Mouse (Mus musculus): ENCODE data around the gene Il21r. TPM values are rescaled to one million over a fixed set of nuclear protein-coding genes. Genes with fewer than 3 reads are reported as not detected.
A peak's percentile ranks its signal among the peaks of the same experiment; 100 is the strongest.

Gene Il21r
- polyA plus RNA-seq, 1 experiment from 2014 or later, result 0.41 TPM

DNA sequence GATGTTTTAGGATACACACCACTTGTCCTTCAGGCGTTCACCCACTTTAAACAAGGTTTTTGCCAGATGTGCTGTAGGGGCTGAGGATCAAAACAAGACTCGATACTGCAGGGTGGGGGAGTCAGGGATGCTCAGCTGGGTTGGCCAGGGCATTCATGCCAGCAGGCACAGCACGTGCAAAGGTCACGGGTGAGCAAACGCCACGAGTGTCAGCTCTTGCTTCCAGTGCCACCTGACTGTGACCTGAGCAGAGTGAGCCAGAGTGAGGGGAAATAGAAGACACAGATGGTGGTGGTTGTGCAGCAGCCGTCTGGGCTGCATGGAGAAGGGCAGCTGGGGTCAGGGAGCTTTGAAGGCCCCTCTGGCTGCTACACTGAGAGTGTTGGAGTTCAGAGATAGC lies 22.6 kb downstream of the Il21r start:
- Histone ChIP-seq H3K36me3 (ENCODE audit: insufficient read depth) (no peaks in the 10 kb centered on the region), H3K4me3 (ENCODE audit: low read depth, low read length) (no peak overlapping the region), H3K4me1 (ENCODE audit: insufficient read depth) (peaks cover 7% of the 10 kb centered on the region), H3K27me3 (ENCODE audit: insufficient read depth, low read length) (no peaks in the 10 kb centered on the region), H3K27ac (ENCODE audit: low read depth) (no peak overlapping the region), H3K9ac (no peak overlapping the region), H3K9me3 (ENCODE audit: low read depth, low read length) (no peaks in the 10 kb centered on the region), H3K4me2 (no peak overlapping the region)
- no peak for TF ChIP-seq CTCF (IDR thresholded peaks at IDR 0.05; ENCODE audit: low read depth)
- 40% methylated on average over 7 of the region's 7 CpGs for WGBS
- DNase-seq (no peak), ATAC-seq (ENCODE audit: insufficient read depth) (no peak)

DNA sequence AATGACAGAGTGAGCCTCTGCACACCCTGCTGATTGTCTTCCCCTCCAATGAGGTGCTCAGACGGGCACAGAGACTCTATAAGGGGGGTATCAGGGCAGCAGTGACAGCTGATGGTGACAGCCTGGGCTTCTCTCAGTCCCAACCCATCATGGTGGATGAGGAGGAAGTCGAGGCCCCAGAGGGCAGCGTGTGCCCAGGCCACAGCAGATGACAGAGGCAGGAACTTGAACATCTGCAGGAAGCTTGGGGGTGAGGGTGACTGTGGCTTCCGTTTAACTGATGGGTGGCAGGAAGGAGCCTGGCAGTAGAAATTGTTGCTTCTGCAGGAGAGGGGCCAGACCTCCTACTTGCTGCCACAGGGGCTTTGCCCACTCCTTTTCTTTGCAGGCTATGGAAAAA lies 27.1 kb downstream of the Il21r start:
- TF ChIP-seq CTCF (IDR thresholded peaks at IDR 0.05; ENCODE audit: low read depth), result no peak
- peak; percentile 31 for DNase-seq
- Histone ChIP-seq H3K36me3 (ENCODE audit: insufficient read depth) (no peaks in the 10 kb centered on the region), H3K27ac (ENCODE audit: low read depth) (no peak overlapping the region), H3K4me3 (ENCODE audit: low read depth, low read length) (no peak overlapping the region), H3K27me3 (ENCODE audit: insufficient read depth, low read length) (no peaks in the 10 kb centered on the region), H3K9me3 (ENCODE audit: low read depth, low read length) (no peaks in the 10 kb centered on the region), H3K4me2 (no peak overlapping the region), H3K9ac (no peak overlapping the region), H3K4me1 (ENCODE audit: insufficient read depth) (peaks cover 18% of the 10 kb centered on the region)
- no peak for ATAC-seq (ENCODE audit: insufficient read depth)
- 51% methylated on average over 4 of the region's 4 CpGs for WGBS

DNA sequence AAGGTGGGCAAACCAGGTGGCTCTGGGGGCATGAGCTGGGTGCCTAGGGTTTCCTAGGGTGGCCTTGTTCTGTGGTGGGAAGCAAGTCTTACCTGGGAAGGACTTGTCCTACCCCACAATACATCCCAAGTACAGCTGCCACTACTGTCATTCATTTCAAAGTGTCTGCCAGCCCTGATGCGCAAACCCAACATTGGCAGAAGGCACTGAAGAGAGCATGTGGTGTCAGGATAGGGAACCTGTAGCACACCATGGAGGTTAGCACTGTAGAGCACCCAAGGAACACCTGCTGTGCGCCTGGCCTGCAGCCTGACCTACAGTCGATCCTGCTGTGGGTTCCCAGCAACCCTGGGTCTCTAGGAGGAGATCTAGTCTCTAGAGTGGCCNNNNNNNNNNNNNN lies 27.8 kb downstream of the Il21r start:
- H3K4me3 ChIP-seq (ENCODE audit: low read depth, low read length), result no peak overlapping the region
- WGBS, result 79% methylated on average over 3 of the region's 3 CpGs
- no peaks in the 10 kb centered on the region for H3K36me3 ChIP-seq (ENCODE audit: insufficient read depth)
- H3K4me2 ChIP-seq, result no peak overlapping the region
- DNase-seq (no peak), ATAC-seq (ENCODE audit: insufficient read depth) (no peak)
- no peaks in the 10 kb centered on the region for H3K9me3 ChIP-seq (ENCODE audit: low read depth, low read length)
- H3K4me1 ChIP-seq (ENCODE audit: insufficient read depth), result peaks cover 25% of the 10 kb centered on the region
- H3K27ac ChIP-seq (ENCODE audit: low read depth), result peak overlapping the region; percentile 92; the same call in 1 of the 2 replicates
- H3K27me3 ChIP-seq (ENCODE audit: insufficient read depth, low read length), result no peaks in the 10 kb centered on the region
- no peak overlapping the region for H3K9ac ChIP-seq
- no peak for TF ChIP-seq CTCF (IDR thresholded peaks at IDR 0.05; ENCODE audit: low read depth)

DNA sequence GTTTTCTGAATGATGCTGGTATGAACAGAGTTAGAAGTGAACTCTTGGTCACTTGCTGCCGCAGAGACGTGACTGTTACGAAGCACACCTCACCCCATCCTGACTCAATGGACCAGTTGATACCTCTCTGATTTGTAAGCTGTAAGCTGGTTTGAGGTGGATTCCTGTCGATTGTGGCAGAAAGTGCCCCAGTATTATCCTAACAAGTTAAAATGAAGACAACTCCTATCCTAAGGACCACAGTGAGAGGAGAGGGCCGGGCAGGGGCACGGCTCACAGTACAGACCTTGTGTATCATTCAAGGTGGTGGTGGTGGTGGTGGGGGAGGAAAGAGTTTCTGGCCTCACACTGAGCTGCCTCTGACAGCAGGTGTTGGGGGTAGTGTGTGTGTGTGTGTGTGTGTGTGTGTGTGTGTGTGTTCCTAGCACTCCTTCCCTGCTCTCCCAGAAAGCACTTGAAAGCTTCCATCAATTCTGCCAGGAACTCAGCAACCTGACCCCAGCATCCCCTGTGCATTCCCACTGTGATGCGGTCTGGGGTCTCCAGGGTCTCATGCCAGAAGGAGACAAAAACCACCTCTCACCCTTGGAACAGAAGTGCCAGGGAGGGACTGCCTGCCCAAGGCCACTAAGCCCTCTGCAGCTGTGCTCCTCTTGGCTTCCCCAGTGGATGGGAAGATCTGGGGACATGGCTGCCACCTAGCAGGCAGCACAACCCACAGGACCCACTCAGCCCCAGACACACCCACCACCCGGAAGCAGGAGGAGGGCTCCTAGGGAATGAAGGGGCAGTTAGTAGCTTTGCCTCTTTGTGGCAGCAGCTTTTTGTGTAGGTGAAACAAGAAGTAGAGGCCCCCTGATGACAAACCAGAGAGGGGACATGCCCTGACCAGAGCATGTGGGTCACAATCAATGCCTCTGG lies 34.3 kb downstream of the Il21r start:
- 84% methylated on average over 8 of the region's 8 CpGs for WGBS

DNA sequence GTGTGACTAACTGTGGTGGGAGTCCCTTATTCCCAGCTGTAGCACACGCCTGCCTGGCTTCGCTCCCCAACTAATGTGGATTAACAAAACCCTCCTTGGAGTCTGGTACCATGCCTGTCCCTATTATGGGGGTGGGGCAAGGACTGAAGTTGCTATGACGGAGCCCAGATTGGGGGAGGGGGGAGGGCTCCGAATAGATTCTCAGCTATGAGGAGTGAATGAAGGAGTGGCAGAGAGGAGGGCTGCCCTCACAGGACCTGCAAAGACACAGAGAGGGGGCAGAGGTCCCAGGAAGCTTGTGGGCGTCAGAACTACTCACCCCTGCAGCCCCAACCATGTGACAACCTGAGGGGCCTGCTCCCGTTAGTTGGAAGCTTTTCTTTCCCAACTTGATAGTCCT lies 35.1 kb downstream of the Il21r start:
- DNase-seq (no peak), ATAC-seq (ENCODE audit: insufficient read depth) (no peak)
- Histone ChIP-seq H3K4me2 (no peak overlapping the region), H3K9me3 (ENCODE audit: low read depth, low read length) (no peaks in the 10 kb centered on the region), H3K4me1 (ENCODE audit: insufficient read depth) (peaks cover 12% of the 10 kb centered on the region; the same call in 1 of the 2 replicates), H3K27ac (ENCODE audit: low read depth) (no peak overlapping the region), H3K27me3 (ENCODE audit: insufficient read depth, low read length) (no peaks in the 10 kb centered on the region), H3K4me3 (ENCODE audit: low read depth, low read length) (no peak overlapping the region), H3K9ac (no peak overlapping the region), H3K36me3 (ENCODE audit: insufficient read depth) (peaks cover 43% of the 10 kb centered on the region)
- TF ChIP-seq CTCF (IDR thresholded peaks at IDR 0.05; ENCODE audit: low read depth), result no peak
- WGBS, result 67% methylated on average over 6 of the region's 6 CpGs

More for the DNA sequence above, 34.3 kb downstream of the Il21r start:
- H3K9ac ChIP-seq, result no peak overlapping the region
- H3K27me3 ChIP-seq (ENCODE audit: insufficient read depth, low read length), result no peaks in the 10 kb centered on the region
- DNase-seq (no peak), ATAC-seq (ENCODE audit: insufficient read depth) (no peak)
- TF ChIP-seq CTCF (IDR thresholded peaks at IDR 0.05; ENCODE audit: low read depth), result no peak
- no peak overlapping the region for H3K4me3 ChIP-seq (ENCODE audit: low read depth, low read length)
- no peaks in the 10 kb centered on the region for H3K9me3 ChIP-seq (ENCODE audit: low read depth, low read length)
- H3K4me1 ChIP-seq (ENCODE audit: insufficient read depth), result peaks cover 15% of the 10 kb centered on the region
- H3K36me3 ChIP-seq (ENCODE audit: insufficient read depth), result peaks cover 34% of the 10 kb centered on the region
- H3K27ac ChIP-seq (ENCODE audit: low read depth), result no peak overlapping the region
- no peak overlapping the region for H3K4me2 ChIP-seq

DNA sequence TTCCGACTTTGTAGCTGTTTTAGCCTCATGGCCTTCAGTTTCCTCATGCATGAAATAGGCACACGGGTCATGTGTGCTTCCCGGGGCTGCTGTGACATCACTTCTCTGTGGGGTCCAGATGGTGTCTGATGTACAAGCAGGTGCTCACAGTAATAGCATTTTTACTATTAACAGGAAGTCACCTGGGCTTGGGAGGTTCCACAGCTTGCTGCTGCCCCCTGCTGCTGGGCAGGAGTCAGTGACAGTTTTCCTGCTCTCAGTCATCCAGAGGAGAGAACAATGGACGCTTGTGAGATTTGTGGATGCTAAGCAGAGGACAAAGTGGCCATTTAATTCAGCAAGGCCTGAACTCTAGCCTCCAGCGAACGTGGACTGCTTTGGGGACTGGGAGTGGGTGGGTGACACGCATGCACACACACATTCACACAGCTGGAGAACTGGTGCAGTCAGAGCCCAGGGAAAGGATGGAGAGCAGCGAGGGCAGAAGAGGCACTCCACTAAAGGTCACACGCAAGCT lies 35.7 kb downstream of the Il21r start:
- peak; percentile 92 for TF ChIP-seq CTCF (IDR thresholded peaks at IDR 0.05; ENCODE audit: low read depth)
- 41% methylated on average over 9 of the region's 9 CpGs for WGBS
- peak; percentile 77 for DNase-seq
- Histone ChIP-seq H3K4me1 (ENCODE audit: insufficient read depth) (peaks cover 12% of the 10 kb centered on the region; the same call in 1 of the 2 replicates), H3K4me3 (ENCODE audit: low read depth, low read length) (no peak overlapping the region), H3K36me3 (ENCODE audit: insufficient read depth) (peaks cover 48% of the 10 kb centered on the region), H3K27me3 (ENCODE audit: insufficient read depth, low read length) (no peaks in the 10 kb centered on the region), H3K9ac (no peak overlapping the region), H3K4me2 (no peak overlapping the region), H3K9me3 (ENCODE audit: low read depth, low read length) (no peaks in the 10 kb centered on the region), H3K27ac (ENCODE audit: low read depth) (peak overlapping the region; percentile 42; the same call in 1 of the 2 replicates)
- peak; percentile 48 for ATAC-seq (ENCODE audit: insufficient read depth)

DNA sequence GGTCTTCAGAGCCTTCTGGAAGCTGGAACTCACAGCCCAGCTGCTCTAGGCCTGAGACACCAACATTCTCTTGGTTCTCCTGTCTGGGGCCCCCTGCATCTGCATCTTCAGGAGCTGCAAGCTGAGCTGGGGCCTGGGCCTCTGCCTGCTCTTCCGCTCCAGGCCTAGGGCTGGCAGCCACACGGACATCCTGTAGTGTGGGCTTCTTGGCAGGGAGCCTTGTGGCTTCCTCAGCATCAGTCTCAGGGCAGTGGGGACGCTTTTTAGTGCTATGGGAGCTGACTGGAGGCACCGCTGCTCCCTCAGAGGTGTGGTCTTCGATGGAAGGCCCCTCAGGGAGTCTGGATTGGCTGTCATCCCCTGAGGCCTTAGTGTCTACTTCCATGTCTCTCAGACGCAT lies 40.7 kb downstream of the Il21r start:
- no peaks in the 10 kb centered on the region for H3K9me3 ChIP-seq (ENCODE audit: low read depth, low read length)
- H3K9ac ChIP-seq, result no peak overlapping the region
- no peaks in the 10 kb centered on the region for H3K4me1 ChIP-seq (ENCODE audit: insufficient read depth)
- TF ChIP-seq CTCF (IDR thresholded peaks at IDR 0.05; ENCODE audit: low read depth), result no peak
- no peak overlapping the region for H3K4me3 ChIP-seq (ENCODE audit: low read depth, low read length)
- peaks cover 98% of the 10 kb centered on the region for H3K36me3 ChIP-seq (ENCODE audit: insufficient read depth)
- 80% methylated on average over 6 of the region's 6 CpGs for WGBS
- DNase-seq (peak; percentile 41), ATAC-seq (ENCODE audit: insufficient read depth) (no peak)
- H3K4me2 ChIP-seq, result no peak overlapping the region
- H3K27ac ChIP-seq (ENCODE audit: low read depth), result no peak overlapping the region
- H3K27me3 ChIP-seq (ENCODE audit: insufficient read depth, low read length), result no peaks in the 10 kb centered on the region

Data from lung, embryonic 14.5 days (tissue).